Mouse (Mus musculus) urinary bladder, adult 2 months (tissue): ENCODE results near the gene Adar. TPM values are rescaled to one million over a fixed set of nuclear protein-coding genes. Genes with fewer than 3 reads are reported as not detected.
"Not testable (repeated sequence)": the region's sequence is repeated elsewhere in the genome, so short reads cannot be mapped to it uniquely, and the experiment has no call there.

Experiments
- DNase-seq: peaks from one replicate; pipeline ENCODE4 v3.0.0; 2022; ENCODE audit warnings: low spot score
- polyA plus RNA-seq: library from polyadenylated mRNA; depleted of rRNA; stranded (reverse); fragments of >200 nt; gene quantifications from 2 replicates; pipeline ENCODE4 v1.2.3, GENCODE M21; 2012; rRNA removed

The Adar gene
- polyA plus RNA-seq, 1 experiment = 27.4 TPM

GRCm38 (mm10) chr3:89794616-89795015 is 79.8 kb downstream of the Adar start:
- no peak for DNase-seq

- no peak for DNase-seq
Measured at GRCm38 (mm10) chr3:89795746-89796145, 80.9 kb downstream of the Adar start.

GRCm38 (mm10) chr3:89796358-89796757 is 81.5 kb downstream of the Adar start:
- no peak for DNase-seq

- DNase-seq = no peak
Measured at GRCm38 (mm10) chr3:89798518-89798917, 83.7 kb downstream of the Adar start.

GRCm38 (mm10) chr3:89799476-89799875 is 84.7 kb downstream of the Adar start:
- no peak for DNase-seq

- DNase-seq = not testable (repeated sequence)
Measured at GRCm38 (mm10) chr3:89800078-89800477, 85.3 kb downstream of the Adar start.

- no peak for DNase-seq
Measured at GRCm38 (mm10) chr3:89800774-89801506, 86.1 kb downstream of the Adar start.

GRCm38 (mm10) chr3:89801507-89801847 is 86.7 kb downstream of the Adar start:
- no peak for DNase-seq

- no peak for DNase-seq
Measured at GRCm38 (mm10) chr3:89802876-89803275, 88.1 kb downstream of the Adar start.

Other genes starting within 250 kb of the Adar start
- 10.6 and 16.4 TPM in 2 replicates for gene Kcnn3, start 194.9 kb upstream of the Adar start, polyA plus RNA-seq
- gene Chrnb2, start 49.6 kb downstream of the Adar start, polyA plus RNA-seq = 1.1 and 1.3 TPM in 2 replicates
- 25.7 and 38.1 TPM in 2 replicates for gene Ube2q1, start 58.6 kb downstream of the Adar start, polyA plus RNA-seq
- 3.4 and 5.3 TPM in 2 replicates for gene She, start 116.3 kb downstream of the Adar start, polyA plus RNA-seq
- gene Il6ra, start 198.2 kb downstream of the Adar start, polyA plus RNA-seq = 5.3 and 7.9 TPM in 2 replicates
- gene Atp8b2, start 248.5 kb downstream of the Adar start, polyA plus RNA-seq = 32.0 and 35.8 TPM in 2 replicates